Mouse (Mus musculus): ENCODE results near the gene Izumo1.

Izumo1 gene

DNA sequence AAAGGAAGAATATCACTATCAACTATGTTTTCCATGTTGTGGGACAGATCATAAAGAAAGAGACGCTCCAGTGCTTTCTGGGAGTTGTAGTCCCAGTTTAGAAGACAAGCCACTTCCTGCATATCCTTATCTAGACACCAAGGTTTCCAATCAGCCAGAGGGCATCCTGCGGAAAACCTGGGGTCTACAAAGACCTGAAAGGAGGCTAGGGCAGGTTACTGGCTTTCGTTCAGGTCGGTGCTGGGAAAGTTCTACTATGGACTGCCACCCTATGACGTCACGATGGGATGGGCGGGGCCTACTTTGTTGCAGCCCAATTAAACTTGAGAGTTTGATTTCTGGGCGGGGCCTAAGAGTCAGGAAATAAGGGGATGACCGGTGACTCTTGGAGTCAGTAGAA, at the start of gene Izumo1:
Gene Izumo1 (plus strand): TSS at position 369 of the 400 bp plus-strand sequence.
- in situ Hi-C loops (cut with MboI; ENCODE audit: unreplicated experiment in 2 of 2): no loop called here

- in situ Hi-C loops (cut with MboI; ENCODE audit: unreplicated experiment in 2 of 2): loop anchor here in 1 of 2 experiments (25.0 kb wide), 1 partner anchor 260 kb away; no protein-coding TSS in a partner anchor
Observed at GRCm38 (mm10) chr7:45571966-45572365, 49.6 kb upstream of the Izumo1 start.

GRCm38 (mm10) chr7:45573954-45574353, 47.7 kb upstream of the Izumo1 start:
- in situ Hi-C loops (cut with MboI; ENCODE audit: unreplicated experiment in 2 of 2): loop anchor here in 1 of 2 experiments (25.0 kb wide), 1 partner anchor 262 kb away; no protein-coding TSS in a partner anchor

DNA sequence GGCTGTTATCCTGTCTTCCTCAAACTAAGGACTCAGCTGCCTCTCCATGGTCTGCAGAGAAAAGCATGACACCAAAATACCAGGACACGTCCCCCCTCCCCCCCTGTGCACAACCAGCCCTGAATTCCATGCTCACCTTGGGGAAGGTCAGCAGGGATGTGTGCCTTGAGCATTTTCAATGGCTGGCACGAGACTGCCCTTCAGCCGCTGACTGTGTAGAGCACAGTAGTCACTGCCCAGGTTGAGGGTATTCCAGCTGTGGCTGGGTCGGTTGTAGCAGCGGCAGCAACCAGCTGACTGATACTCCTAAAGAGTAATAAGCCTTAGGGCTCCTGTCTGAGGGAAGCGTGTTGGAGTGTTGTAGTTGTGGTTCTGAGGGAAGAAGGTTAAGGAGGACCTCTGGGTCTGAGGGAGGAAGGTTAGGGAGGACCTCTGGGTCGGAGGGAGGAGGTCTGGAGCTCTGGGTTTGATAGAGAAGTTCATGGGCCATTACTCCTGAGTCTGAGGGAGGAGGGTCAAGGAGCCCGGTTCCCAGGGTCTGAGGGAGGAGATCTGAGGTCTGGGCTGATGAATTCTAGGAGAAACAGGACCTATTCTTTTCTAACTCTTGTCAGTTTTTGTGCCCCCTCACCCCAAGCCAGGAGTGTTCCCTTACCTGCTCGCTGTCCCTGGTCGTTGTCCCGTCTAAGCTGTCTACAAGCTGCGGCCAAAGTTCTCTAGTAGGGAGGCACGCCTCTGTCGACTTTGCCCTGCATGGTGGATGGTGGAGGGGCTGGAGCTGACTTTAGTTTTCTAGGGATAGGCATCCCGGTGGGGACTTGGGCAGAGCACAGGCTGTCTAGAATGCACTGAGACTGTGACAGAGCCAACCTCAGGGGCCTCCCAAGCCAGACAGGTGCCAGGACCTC, 46.9 kb upstream of the Izumo1 start:
- in situ Hi-C loops (cut with MboI; ENCODE audit: unreplicated experiment in 2 of 2): loop anchor here in 1 of 2 experiments (25.0 kb wide), 1 partner anchor 262 kb away; no protein-coding TSS in a partner anchor

- in situ Hi-C loops (cut with MboI; ENCODE audit: unreplicated experiment in 2 of 2): no loop called here
Observed at GRCm38 (mm10) chr7:45585923-45586322, 35.7 kb upstream of the Izumo1 start.

- in situ Hi-C loops (cut with MboI; ENCODE audit: unreplicated experiment in 2 of 2): no loop called here
Observed at GRCm38 (mm10) chr7:45587631-45588592, 33.7 kb upstream of the Izumo1 start.

- in situ Hi-C loops (cut with MboI; ENCODE audit: unreplicated experiment in 2 of 2): no loop called here
Observed at GRCm38 (mm10) chr7:45589173-45589572, 32.4 kb upstream of the Izumo1 start.

GRCm38 (mm10) chr7:45589898-45590297, 31.7 kb upstream of the Izumo1 start:
- in situ Hi-C loops (cut with MboI; ENCODE audit: unreplicated experiment in 2 of 2): loop anchor here in 1 of 2 experiments (5.0 to 10.0 kb wide), 2 partner anchors 33 to 95 kb away; partner anchors contain the start of gene Ntn5

DNA sequence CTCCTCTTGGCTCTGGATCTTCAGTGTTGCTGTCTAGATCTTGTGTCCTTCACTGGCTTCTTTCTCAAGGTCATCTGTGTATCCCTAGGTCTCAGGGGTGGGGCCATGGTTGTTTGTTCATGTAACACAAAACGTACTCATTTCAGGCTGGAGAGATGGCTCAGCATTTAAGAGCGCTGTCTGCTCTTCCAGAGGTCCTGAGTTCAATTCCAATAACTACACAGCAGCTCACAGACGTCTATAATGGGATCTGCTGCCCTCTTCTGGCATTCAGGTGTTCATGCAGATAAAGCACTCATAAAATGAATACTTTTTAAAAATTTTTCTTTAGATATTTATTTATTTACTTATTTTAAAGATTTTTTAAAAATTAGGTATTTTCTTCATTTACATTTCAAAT, 30.7 kb upstream of the Izumo1 start:
- in situ Hi-C loops (cut with MboI; ENCODE audit: unreplicated experiment in 2 of 2): loop anchor here in 1 of 2 experiments (5.0 to 10.0 kb wide), 2 partner anchors 34 to 94 kb away; partner anchors contain the start of gene Ntn5

- in situ Hi-C loops (cut with MboI; ENCODE audit: unreplicated experiment in 2 of 2): loop anchor here in 1 of 2 experiments (5.0 to 10.0 kb wide), 2 partner anchors 35 to 93 kb away; partner anchors contain the start of gene Ntn5
Observed at GRCm38 (mm10) chr7:45591880-45592279, 29.7 kb upstream of the Izumo1 start.

DNA sequence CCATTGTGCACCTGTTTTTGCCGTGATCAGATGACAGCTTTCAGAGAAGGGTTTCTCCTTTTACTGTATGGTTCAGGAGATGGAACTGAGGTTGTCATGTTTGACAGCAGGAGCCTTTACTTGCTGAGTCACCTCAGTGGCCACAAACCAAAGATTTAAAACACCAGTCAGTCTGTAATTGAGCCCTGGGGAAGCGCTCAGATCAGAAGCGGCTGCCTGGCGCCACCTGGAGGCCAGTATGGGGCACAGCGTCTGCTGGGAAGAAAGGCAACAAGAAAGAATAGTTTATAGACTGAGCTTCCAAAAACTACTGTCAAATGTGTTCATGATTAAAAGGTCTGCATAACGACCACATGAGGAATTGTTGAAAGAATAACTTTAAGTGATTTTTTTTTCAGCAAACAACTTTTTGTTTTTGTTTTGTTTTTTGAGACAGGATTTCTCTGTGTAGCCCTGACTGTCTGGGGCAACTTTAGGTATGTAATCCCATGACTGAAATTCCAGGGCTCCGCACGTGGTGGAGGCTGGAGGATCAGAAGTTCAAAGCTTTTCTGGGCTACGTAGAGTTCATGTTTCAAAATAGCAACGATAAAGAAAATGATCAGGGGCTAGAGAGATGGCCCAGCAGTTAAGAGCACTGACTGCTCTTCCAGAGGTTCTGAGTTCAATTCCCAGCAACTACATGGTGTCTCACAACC, 28.3 kb upstream of the Izumo1 start:
- in situ Hi-C loops (cut with MboI; ENCODE audit: unreplicated experiment in 2 of 2): loop anchor here in 1 of 2 experiments (5.0 to 10.0 kb wide), 2 partner anchors 36 to 92 kb away; partner anchors contain the start of gene Ntn5

DNA sequence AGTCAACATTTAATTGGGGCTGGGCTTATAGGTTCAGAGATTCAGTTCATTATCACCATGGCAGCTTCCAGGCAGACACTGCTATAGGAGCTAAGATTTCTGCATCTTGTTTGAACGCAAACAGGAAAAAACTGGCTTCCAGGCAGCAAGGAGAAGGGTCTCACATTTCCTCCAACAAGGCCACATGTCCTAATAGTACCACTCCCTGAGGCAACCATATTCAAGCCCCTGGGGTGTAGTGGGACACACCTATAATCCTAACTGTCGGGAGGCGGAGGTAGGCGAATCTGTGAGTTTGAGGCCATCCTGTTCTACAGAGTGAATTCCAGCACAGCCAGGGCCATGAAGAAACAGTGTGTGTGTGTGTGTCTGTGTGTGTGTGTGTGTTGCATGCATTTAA, 26.4 kb upstream of the Izumo1 start:
- in situ Hi-C loops (cut with MboI; ENCODE audit: unreplicated experiment in 2 of 2): loop anchor here (5.0 to 10.0 kb wide), 2 partner anchors 33 to 90 kb away; partner anchors contain the start of gene Ntn5 (in 1 of the 2)

GRCm38 (mm10) chr7:45596107-45596506, 25.5 kb upstream of the Izumo1 start:
- in situ Hi-C loops (cut with MboI; ENCODE audit: unreplicated experiment in 2 of 2): loop anchor here (5.0 to 10.0 kb wide), 2 partner anchors 34 to 89 kb away; partner anchors contain the start of gene Ntn5 (in 1 of the 2)

GRCm38 (mm10) chr7:45597013-45597412, 24.6 kb upstream of the Izumo1 start:
- in situ Hi-C loops (cut with MboI; ENCODE audit: unreplicated experiment in 2 of 2): loop anchor here (5.0 to 10.0 kb wide), 2 partner anchors 35 to 88 kb away; partner anchors contain the start of gene Ntn5 (in 1 of the 2)

DNA sequence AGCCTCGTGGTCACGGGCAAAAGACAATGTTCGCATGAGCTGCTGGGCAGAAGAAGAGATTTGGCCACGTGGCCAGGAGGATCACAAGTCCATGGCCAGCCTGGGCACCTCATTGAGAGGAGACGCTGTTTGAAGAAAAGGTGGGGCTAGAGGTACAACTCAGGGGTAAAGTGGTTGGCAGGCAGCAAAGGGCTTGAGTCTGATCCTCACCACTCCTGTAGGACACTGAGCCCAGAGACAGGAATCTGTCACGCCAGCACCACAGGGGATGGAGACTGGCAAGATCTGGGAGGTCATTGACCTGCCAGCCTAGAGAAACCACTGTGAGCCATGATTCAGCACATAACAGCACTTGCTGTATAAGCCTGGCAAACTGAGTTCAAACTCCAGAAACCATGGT, 24.1 kb upstream of the Izumo1 start:
- in situ Hi-C loops (cut with MboI; ENCODE audit: unreplicated experiment in 2 of 2): loop anchor here (5.0 to 10.0 kb wide), 2 partner anchors 35 to 87 kb away; partner anchors contain the start of gene Ntn5 (in 1 of the 2)

DNA sequence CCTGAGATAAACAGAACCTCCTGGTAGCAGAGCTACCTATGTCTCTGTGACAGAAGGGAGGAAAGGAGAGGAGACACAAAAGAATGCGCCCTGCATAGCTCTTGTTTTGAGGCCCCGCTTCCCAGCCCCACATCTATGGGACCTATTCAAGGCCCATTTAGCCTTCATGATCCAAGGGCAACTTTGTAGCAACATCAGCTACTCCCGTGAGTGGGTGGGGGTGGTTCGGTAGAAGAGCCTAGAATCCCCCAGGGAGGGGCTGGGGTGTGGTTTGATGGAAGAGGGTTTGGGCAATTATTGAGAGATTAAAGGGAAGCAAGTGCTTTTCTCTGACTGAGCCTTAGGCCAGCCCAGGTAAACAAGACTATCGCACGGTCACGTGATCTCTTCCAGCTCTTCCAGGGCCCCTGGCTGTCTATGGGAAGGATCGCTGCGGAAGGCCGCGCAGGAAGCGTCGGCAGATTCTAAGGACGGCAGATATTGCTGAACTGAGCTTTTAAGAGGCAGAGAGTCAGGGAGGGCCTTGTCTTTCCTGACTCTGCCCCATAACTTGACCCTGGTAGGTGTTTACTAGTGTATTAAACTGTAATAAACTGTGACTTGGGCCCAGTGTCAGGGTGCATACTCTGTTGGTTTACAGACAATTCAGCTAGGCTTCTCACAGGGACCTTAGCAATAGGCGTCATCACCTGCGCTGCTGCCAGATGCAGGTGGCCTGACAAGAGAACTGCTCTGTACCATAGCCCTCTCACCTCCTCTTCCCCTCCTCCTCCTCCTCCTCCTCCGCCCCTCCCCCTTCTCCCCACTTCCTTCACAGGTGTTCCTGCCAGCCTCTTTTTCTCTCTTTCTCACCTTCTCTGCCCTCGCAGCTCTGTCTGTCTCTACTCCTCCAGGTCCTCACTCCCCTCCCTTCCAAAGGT, 22.4 kb upstream of the Izumo1 start:
- in situ Hi-C loops (cut with MboI; ENCODE audit: unreplicated experiment in 2 of 2): loop anchor here (5.0 to 10.0 kb wide), 2 partner anchors 37 to 86 kb away; partner anchors contain the start of gene Ntn5 (in 1 of the 2)

GRCm38 (mm10) chr7:45605704-45606289, 15.8 kb upstream of the Izumo1 start:
- in situ Hi-C loops (cut with MboI; ENCODE audit: unreplicated experiment in 2 of 2): no loop called here

GRCm38 (mm10) chr7:45609511-45609910, 12.1 kb upstream of the Izumo1 start:
- in situ Hi-C loops (cut with MboI; ENCODE audit: unreplicated experiment in 2 of 2): no loop called here
